Mouse (Mus musculus) midbrain, embryonic 16.5 days (tissue): ENCODE data around the gene Prss41. TPM values are rescaled to one million over a fixed set of nuclear protein-coding genes. Genes with fewer than 3 reads are reported as not detected.

ENCODE experiments used
- ATAC-seq: fragments of 200-750 bp; cut with Nextera tagmentation; 2 replicates; pipeline ENCODE4 v1.8.0; 2017; ENCODE audit warnings: moderate TSS enrichment
- H3K27ac ChIP-seq: fragments of 300-500 bp; sonication (generic); 2 replicates; pipeline ENCODE4 v1.5.1; 2014; ENCODE audit warnings: mild to moderate bottlenecking, low read length, mixed read lengths
- H3K27me3 ChIP-seq: fragments of 300-500 bp; sonication (generic); 2 replicates; pipeline ENCODE4 v1.6.1; 2014; ENCODE audit warnings: low read depth, low read length, mixed read lengths; ENCODE audit not compliant: control insufficient read depth, insufficient read depth
- H3K36me3 ChIP-seq: fragments of 300-500 bp; sonication (generic); 2 replicates; pipeline ENCODE4 v1.6.1; 2014; ENCODE audit warnings: mild to moderate bottlenecking, low read length, moderate library complexity, mixed read lengths; ENCODE audit not compliant: control insufficient read depth, insufficient read depth
- H3K4me1 ChIP-seq: fragments of 300-500 bp; sonication (generic); 2 replicates; pipeline ENCODE4 v1.6.1; 2014; ENCODE audit warnings: mild to moderate bottlenecking, low read length, mixed read lengths; ENCODE audit not compliant: control insufficient read depth, insufficient read depth
- H3K4me2 ChIP-seq: fragments of 300-500 bp; sonication (generic); 2 replicates; pipeline ENCODE4 v1.6.1; 2014; ENCODE audit warnings: mild to moderate bottlenecking, low read length, mixed read lengths
- H3K4me3 ChIP-seq: fragments of 300-500 bp; sonication (generic); 2 replicates; pipeline ENCODE4 v1.5.1; 2014; ENCODE audit warnings: low read depth, mild to moderate bottlenecking, low read length, moderate library complexity, mixed read lengths
- H3K9ac ChIP-seq: fragments of 300-500 bp; sonication (generic); 2 replicates; pipeline ENCODE4 v1.6.1; 2014; ENCODE audit warnings: low read depth, low read length, mixed read lengths
- H3K9me3 ChIP-seq: fragments of 300-500 bp; sonication (generic); replicated peaks from 2 replicates; pipeline ENCODE4 v1.6.1; 2014; ENCODE audit warnings: mild to moderate bottlenecking, low read length, mixed read lengths; ENCODE audit not compliant: control insufficient read depth, poor library complexity, severe bottlenecking
- WGBS: fragments of 180-500 bp; shearing (Covaris S2); extraction: QIAGEN DNeasy Blood & Tissue Kit; methylation state at CpG from one replicate; pipeline ENCODE4 v1.1.7; 2014; 5-methylcytosine and 5-hydroxymethylcytosine counted together
- microRNA-seq: library from miRNA; unstranded; fragments of <30 nt; microRNA quantifications from one replicate; pipeline ENCODE4, GENCODE M21; 2017
- polyA plus RNA-seq: library from polyadenylated mRNA; unstranded; fragments of >200 nt; fragmentation: Nextera tagmentation; extraction: Ambion mirVana; gene quantifications from 2 replicates; pipeline ENCODE4 v1.2.1, GENCODE M21; 2015

The Prss41 gene
- polyA plus RNA-seq, 1 experiment from 2014 or later = 1.6 TPM

DNA sequence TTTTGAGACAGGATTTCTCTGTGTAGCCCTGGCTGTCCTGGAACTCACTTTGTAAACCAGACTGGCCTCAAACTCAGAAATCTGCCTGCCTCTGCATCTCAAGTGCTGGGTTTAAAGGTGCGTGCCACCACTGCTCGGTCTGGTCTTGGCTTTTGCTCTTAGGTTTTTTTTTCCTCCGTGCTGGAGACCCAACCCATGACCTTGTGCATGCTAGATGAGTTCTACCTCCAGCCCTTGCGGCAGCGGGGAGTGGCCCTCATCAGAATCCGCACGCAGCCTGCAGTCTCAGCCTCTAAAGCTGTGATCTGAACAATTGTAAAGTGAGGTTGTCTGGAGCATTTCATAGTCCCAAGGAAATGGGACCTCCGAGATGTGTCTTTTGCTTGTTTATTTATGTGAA is 48.6 kb downstream of the Prss41 start:
- H3K27me3 ChIP-seq = no peaks in the 10 kb centered on the region
- H3K4me2 ChIP-seq = no peak overlapping the region
- 95% methylated on average over 8 of the region's 8 CpGs for whole genome bisulfite sequencing
- no peak for ATAC-seq
- H3K36me3 ChIP-seq = no peaks in the 10 kb centered on the region
- peaks cover 11% of the 10 kb centered on the region; the same call in 1 of the 2 replicates for H3K4me1 ChIP-seq
- no peak overlapping the region for H3K9ac ChIP-seq
- H3K9me3 ChIP-seq = no peaks in the 10 kb centered on the region
- H3K4me3 ChIP-seq = no peak overlapping the region
- H3K27ac ChIP-seq = no peak overlapping the region

DNA sequence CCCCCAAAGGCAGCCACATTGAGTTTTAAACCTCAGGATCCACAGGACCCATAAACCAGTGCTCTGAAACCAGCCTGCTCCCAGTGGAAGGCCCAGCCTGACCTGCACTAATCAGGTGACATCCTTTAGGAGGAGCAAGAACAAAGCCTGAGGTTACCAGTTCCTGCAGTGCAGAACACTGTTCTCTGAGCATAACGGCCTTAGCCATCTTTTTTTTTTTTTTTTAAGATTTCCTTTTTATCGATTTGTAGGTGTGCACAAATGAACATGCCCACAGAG is 53.0 kb downstream of the Prss41 start:
- no peak for ATAC-seq
- H3K36me3 ChIP-seq = no peaks in the 10 kb centered on the region
- H3K4me2 ChIP-seq = peak overlapping the region; percentile 78
- no peaks in the 10 kb centered on the region for H3K27me3 ChIP-seq
- peak overlapping the region; percentile 94 for H3K9ac ChIP-seq
- 38% methylated on average over 2 of the region's 2 CpGs for WGBS
- peak overlapping the region; percentile 52 for H3K4me3 ChIP-seq
- H3K4me1 ChIP-seq = peaks cover 23% of the 10 kb centered on the region
- no peaks in the 10 kb centered on the region for H3K9me3 ChIP-seq
- peak overlapping the region; percentile 98 for H3K27ac ChIP-seq

DNA sequence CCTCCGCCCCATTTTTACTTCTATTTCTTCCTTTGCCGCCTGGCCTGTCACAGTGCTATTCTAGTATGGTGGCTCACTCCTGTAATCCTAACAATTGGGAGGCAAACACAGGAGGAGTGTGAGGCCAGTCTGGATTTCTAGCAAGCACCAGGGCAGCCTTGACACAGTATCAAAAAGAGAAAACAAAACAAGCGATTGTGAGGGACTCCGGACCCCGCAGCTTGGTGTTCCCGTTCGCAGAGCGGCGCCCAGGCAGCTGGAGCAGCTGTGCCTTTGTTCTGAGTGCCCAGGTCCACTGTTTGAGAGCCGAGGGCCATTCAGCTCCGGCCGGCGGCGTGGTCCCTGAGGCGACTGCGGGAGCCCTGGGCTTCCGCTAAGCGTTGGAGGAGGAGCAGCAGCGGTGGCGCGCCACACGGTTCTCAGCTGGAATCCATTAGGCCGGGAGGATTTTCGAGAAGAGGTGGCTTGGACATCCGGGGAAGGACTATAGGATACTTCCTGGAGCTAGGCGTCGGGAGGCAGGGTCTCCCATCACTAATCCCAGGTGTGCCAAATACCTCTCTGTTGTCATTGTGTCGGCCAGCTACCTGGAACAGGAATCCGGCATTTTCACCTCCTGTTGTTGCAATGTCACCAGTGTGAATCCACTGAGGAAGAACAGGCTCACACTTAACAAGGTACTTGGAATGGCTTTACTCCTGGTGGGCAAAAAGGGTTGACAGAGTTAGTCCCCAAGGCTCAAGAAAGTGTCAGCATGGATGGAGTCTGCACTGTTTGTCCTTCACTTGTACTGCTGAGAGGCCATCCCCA is 53.5 kb downstream of the Prss41 start, which contains the start of gene Srrm2:
TSS of gene Srrm2 (plus strand) at position 264 of the 810 bp plus-strand sequence.
- Histone ChIP-seq H3K4me1 (peaks cover 23% of the 10 kb centered on the region), H3K4me3 (peak within 1 kb of the TSS; percentile 52), H3K4me2 (peak within 1 kb of the TSS; percentile 78), H3K9me3 (no peaks in the 10 kb centered on the region), H3K9ac (peak within 1 kb of the TSS; percentile 94), H3K27ac (peak within 1 kb of the TSS; percentile 98), H3K36me3 (no peaks in the 10 kb centered on the region), H3K27me3 (no peaks in the 10 kb centered on the region)
- WGBS = 2% methylated on average over 29 of the region's 29 CpGs
- ATAC-seq = peak; percentile 5; the same call in 1 of the 2 replicates

DNA sequence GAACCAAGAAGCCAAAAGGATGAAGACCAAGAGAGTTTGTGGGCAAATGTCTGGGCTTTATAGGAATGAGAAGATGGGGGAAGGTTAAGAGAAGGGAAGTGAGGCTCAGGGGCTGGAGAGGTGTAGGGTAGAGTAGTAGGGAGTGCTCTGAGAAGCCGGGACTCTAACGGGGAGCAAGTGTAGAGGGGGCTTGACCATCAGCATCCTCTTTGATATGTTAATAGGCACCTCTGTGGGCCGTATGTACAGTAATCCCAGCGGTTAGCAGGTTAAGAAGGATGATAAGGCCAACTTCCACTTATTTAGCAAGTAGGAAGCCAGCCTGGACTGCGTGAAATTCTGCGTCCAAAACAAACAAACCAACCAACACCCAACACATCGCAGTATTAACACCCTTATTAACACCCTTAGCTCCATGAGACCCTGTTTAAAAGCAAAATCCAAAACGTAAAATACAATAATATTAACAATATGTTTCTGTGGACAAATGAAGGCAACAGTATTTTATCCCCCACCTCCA is 54.2 kb downstream of the Prss41 start:
- ATAC-seq = no peak
- Histone ChIP-seq H3K27ac (peak overlapping the region; percentile 98), H3K4me1 (peaks cover 29% of the 10 kb centered on the region), H3K4me3 (peak overlapping the region; percentile 52), H3K4me2 (peak overlapping the region; percentile 78), H3K27me3 (no peaks in the 10 kb centered on the region), H3K9ac (peak overlapping the region; percentile 94), H3K9me3 (no peaks in the 10 kb centered on the region), H3K36me3 (no peaks in the 10 kb centered on the region)
- 6% methylated on average over 8 of the region's 8 CpGs for WGBS

DNA sequence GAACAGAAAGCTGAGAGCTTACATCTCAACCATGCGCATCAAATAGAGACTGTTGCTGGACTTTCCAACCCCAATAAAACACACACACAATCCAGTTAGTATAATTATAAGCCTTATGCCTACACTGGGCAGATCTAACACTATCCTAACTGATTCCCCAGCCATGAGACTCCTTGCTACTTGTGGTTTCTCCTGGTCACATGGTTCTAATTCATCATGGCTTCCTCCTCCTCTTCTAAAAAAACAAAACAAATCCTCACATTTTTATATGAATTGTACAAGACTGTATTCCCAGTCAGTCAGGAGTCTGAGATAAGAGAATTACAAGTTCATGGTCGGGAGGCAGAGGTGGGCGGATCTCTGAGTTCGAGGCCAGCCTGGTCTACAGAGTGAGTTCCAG is 55.0 kb downstream of the Prss41 start:
- no peaks in the 10 kb centered on the region for H3K9me3 ChIP-seq
- H3K9ac ChIP-seq = no peak overlapping the region
- H3K36me3 ChIP-seq = no peaks in the 10 kb centered on the region
- WGBS = 92% methylated on average over 4 of the region's 4 CpGs
- no peaks in the 10 kb centered on the region for H3K27me3 ChIP-seq
- H3K4me1 ChIP-seq = peaks cover 29% of the 10 kb centered on the region
- no peak overlapping the region for H3K4me3 ChIP-seq
- H3K4me2 ChIP-seq = no peak overlapping the region
- ATAC-seq = no peak
- H3K27ac ChIP-seq = no peak overlapping the region

Small RNAs within 50 kb of the gene (microRNA-seq; reads per million reads assigned to microRNA genes)
- 1.4 reads per million for gene Mir5125

Other genes with a start within 250 kb of the Prss41 start
- gene Zfp13, start 244.7 kb downstream of the Prss41 start, polyA plus RNA-seq = 28.4 and 29.4 TPM in 2 replicates
- not detected in 2 replicates for gene Zscan10, start 243.3 kb downstream of the Prss41 start, polyA plus RNA-seq
- gene Mmp25, start 198.9 kb downstream of the Prss41 start, polyA plus RNA-seq = 0.94 and 1.6 TPM in 2 replicates
- gene Bicdl2, start 183.7 kb downstream of the Prss41 start, polyA plus RNA-seq = 0.15 TPM in 1 of 2 replicates, not detected in the other
- gene Hcfc1r1, start 170.6 kb downstream of the Prss41 start, polyA plus RNA-seq = 129 and 137 TPM in 2 replicates
- gene Thoc6, start 170.3 kb downstream of the Prss41 start, polyA plus RNA-seq = 34.4 and 36.0 TPM in 2 replicates
- gene Tnfrsf12a, start 166.7 kb downstream of the Prss41 start, polyA plus RNA-seq = 2.5 and 2.6 TPM in 2 replicates
- gene Cldn6, start 164.9 kb downstream of the Prss41 start, polyA plus RNA-seq = 0.52 and 1.2 TPM in 2 replicates
- 0.62 and 0.67 TPM in 2 replicates for gene Cldn9, start 160.1 kb downstream of the Prss41 start, polyA plus RNA-seq
- gene 1520401A03Rik, start 121.4 kb downstream of the Prss41 start, polyA plus RNA-seq = 0.07 and 0.19 TPM in 2 replicates
- gene Pkmyt1, start 117.8 kb downstream of the Prss41 start, polyA plus RNA-seq = 17.9 and 19.7 TPM in 2 replicates
- 70.9 and 75.7 TPM in 2 replicates for gene Paqr4, start 103.3 kb downstream of the Prss41 start, polyA plus RNA-seq
- 1.6 and 1.8 TPM in 2 replicates for gene Kremen2, start 98.3 kb downstream of the Prss41 start, polyA plus RNA-seq
- gene Flywch1, start 72.6 kb downstream of the Prss41 start, polyA plus RNA-seq = 205 and 220 TPM in 2 replicates
- gene Flywch2, start 58.1 kb downstream of the Prss41 start, polyA plus RNA-seq = 76.8 and 81.3 TPM in 2 replicates
- gene Srrm2, start 53.6 kb downstream of the Prss41 start, polyA plus RNA-seq = 467 and 529 TPM in 2 replicates
- 1,162 and 1,206 TPM in 2 replicates for gene Elob, start 15.0 kb downstream of the Prss41 start, polyA plus RNA-seq
- 0.18 TPM in 1 of 2 replicates, not detected in the other for gene Prss33, start 8.1 kb downstream of the Prss41 start, polyA plus RNA-seq
- not detected in 2 replicates for gene Prss32, start 317 bp downstream of the Prss41 start, polyA plus RNA-seq
- not detected in 2 replicates for gene Prss21, start 23.9 kb upstream of the Prss41 start, polyA plus RNA-seq
- not detected in 2 replicates for gene Dcpp1, start 36.7 kb upstream of the Prss41 start, polyA plus RNA-seq
- gene Dcpp2, start 36.7 kb upstream of the Prss41 start, polyA plus RNA-seq = not detected in 2 replicates
- not detected in 2 replicates for gene Dcpp3, start 73.3 kb upstream of the Prss41 start, polyA plus RNA-seq
- gene Sbp, start 97.5 kb upstream of the Prss41 start, polyA plus RNA-seq = not detected in 2 replicates
- gene Sbpl, start 111.1 kb upstream of the Prss41 start, polyA plus RNA-seq = not detected in 2 replicates
- gene Prss30, start 136.4 kb upstream of the Prss41 start, polyA plus RNA-seq = 0.24 TPM in 1 of 2 replicates, not detected in the other
- gene Prss22, start 153.9 kb upstream of the Prss41 start, polyA plus RNA-seq = not detected in 2 replicates
- gene Prss27, start 194.0 kb upstream of the Prss41 start, polyA plus RNA-seq = 0.19 and 0.27 TPM in 2 replicates
- 72.7 and 75.2 TPM in 2 replicates for gene Kctd5, start 229.3 kb upstream of the Prss41 start, polyA plus RNA-seq